Mouse (Mus musculus): ENCODE results near the gene Adam11.
A peak's percentile ranks its signal among the peaks of the same experiment; 100 is the strongest.
"Not testable (repeated sequence)": the region's sequence is repeated elsewhere in the genome, so short reads cannot be mapped to it uniquely, and the experiment has no call there.

Adam11 gene

GRCm38 (mm10) chr11:102761309-102762210 is at the start of gene Adam11:
Adam11 (plus strand) TSS chr11:102761439.
- DNase-seq = no peak

GRCm38 (mm10) chr11:102712411-102712810 is 48.8 kb upstream of the Adam11 start:
- no peak for DNase-seq

- not testable (repeated sequence) for DNase-seq
Observed at GRCm38 (mm10) chr11:102714578-102714977, 46.7 kb upstream of the Adam11 start.

GRCm38 (mm10) chr11:102716135-102716534 is 45.1 kb upstream of the Adam11 start:
- no peak for DNase-seq

GRCm38 (mm10) chr11:102725574-102725973 is 35.7 kb upstream of the Adam11 start:
- no peak for DNase-seq

GRCm38 (mm10) chr11:102728614-102729013 is 32.6 kb upstream of the Adam11 start:
- DNase-seq = peak; percentile 38

- DNase-seq = no peak
Observed at GRCm38 (mm10) chr11:102729835-102730234, 31.4 kb upstream of the Adam11 start.

- no peak for DNase-seq
Observed at GRCm38 (mm10) chr11:102731366-102731765, 29.9 kb upstream of the Adam11 start.

GRCm38 (mm10) chr11:102733146-102733545 is 28.1 kb upstream of the Adam11 start:
- DNase-seq = no peak

- DNase-seq = no peak
Observed at GRCm38 (mm10) chr11:102734961-102735360, 26.3 kb upstream of the Adam11 start.

- DNase-seq = no peak
Observed at GRCm38 (mm10) chr11:102738046-102738445, 23.2 kb upstream of the Adam11 start.

- peak; percentile 77 for DNase-seq
Observed at GRCm38 (mm10) chr11:102739278-102739966, 21.8 kb upstream of the Adam11 start.

- no peak for DNase-seq
Observed at GRCm38 (mm10) chr11:102740634-102741033, 20.6 kb upstream of the Adam11 start.

GRCm38 (mm10) chr11:102741129-102741950 is 19.9 kb upstream of the Adam11 start:
- DNase-seq = no peak

GRCm38 (mm10) chr11:102742066-102742465 is 19.2 kb upstream of the Adam11 start:
- DNase-seq = no peak

- DNase-seq = no peak
Observed at GRCm38 (mm10) chr11:102742843-102743242, 18.4 kb upstream of the Adam11 start.

GRCm38 (mm10) chr11:102744746-102745145 is 16.5 kb upstream of the Adam11 start:
- DNase-seq = no peak

GRCm38 (mm10) chr11:102747866-102748265 is 13.4 kb upstream of the Adam11 start:
- DNase-seq = no peak

GRCm38 (mm10) chr11:102748381-102748780 is 12.9 kb upstream of the Adam11 start:
- DNase-seq = no peak

GRCm38 (mm10) chr11:102749712-102750111 is 11.5 kb upstream of the Adam11 start:
- DNase-seq = no peak

- DNase-seq = no peak
Observed at GRCm38 (mm10) chr11:102752896-102753590, 8.2 kb upstream of the Adam11 start.

- no peak for DNase-seq
Observed at GRCm38 (mm10) chr11:102753591-102754324, 7.5 kb upstream of the Adam11 start.

Data from layer of hippocampus, adult 9-11 months (tissue).